Mouse (Mus musculus): ENCODE results near the gene Itgb3bp.

Itgb3bp gene

DNA sequence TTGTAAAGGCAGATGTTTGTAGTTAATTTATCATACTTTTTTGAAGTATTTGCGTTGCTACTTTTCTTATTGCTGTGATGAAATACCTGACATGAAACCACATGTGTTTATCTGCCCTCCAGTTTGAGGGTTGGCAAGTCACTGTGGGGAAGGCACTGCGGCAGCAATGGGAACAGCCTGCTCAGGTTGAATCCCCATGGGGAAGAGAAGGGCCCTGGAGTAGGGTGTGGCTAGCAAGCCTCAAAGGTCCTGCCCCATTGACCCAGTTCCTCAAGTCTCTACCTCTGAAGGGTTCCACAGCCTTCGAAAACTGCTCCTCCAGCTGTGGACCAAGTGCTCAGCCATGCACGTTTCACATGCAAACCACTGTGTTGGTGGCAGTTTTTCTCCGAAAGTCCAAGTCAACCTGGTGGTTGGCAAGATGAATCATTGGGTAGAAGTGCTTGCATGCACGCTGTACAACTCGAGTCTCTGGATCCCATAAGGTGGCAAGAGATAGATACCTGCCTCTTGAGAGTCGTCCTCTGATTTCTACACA, 203.6 kb downstream of the Itgb3bp start:
- DNase-seq (ENCODE audit: low read depth, low spot score): no peak

DNA sequence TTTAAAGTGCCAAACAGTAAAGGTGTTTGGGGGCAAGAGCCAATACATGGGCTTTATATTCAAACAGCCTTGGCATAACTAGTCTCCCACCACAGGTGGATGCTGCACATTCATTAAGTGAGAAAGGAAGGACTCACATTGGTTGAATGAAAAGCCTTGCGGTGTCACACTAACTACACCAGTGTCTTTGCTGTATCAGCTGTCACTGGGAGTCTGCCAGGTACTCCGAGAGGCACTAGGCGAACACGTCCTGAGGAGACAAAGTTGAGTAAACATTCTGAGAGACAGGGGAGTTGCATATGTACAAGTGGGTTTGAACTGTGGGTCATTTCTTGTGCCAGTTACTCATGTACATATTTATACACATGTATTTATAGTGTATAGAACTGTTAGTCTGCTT, 205.3 kb downstream of the Itgb3bp start:
- no peak for DNase-seq (ENCODE audit: low read depth, low spot score)

DNA sequence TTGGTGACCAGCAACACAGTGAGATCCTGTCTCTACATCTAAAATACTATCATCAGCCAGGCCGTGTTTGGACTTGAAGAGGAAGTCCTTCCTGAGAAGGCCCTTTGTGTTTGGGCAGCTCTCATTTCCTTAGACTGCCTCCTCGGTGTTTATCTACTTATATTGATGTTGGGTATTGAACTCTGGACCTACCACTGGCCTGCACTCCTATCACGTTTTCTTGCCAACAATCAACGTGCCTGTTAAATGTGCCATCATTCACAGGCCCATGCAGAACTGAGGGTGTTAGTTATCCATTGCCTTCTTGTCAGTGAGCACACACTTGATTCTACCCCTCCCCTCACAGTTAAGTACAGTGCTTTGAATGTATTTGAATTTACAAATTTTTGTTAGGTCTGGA, 211.7 kb downstream of the Itgb3bp start:
- DNase-seq (ENCODE audit: low read depth, low spot score): no peak

DNA sequence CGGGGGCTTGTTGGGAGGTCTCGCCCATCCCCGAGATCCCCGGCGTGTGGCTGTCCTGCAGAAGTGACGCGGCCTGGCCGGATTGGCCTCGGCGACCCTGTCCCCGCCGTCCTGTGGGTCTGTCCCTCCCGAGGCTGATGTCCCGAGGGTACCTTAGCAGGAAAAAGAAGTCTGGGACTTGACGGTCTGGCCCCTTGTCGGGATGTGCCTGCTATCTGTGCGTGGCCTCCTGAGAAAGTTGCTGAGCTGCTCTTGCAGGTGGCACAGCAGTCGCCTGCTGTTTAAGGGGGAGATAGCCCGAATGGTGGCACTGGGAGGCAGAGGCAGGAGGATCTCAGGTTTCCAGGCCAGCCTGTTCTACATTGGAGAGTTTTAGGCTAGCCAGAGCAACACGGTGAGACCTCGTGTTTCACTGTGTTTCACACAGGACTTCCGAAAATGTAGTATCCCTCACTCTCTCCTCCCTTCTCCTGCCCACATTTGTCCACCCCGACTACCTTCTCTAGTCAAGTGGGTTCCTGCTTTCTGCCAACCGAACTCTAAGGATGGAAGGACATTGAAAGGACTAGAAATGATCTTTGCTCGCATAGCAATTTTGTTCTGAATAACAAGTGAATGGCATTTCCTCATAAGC, 213.7 kb downstream of the Itgb3bp start:
- DNase-seq (ENCODE audit: low read depth, low spot score): no peak

Measured in CD4-positive, CD25-positive, alpha-beta regulatory T cell, adult 2 months (primary cell).